Mouse (Mus musculus): Measurements from ENCODE around the gene Olfr776. TPM values are rescaled to one million over a fixed set of nuclear protein-coding genes. Genes with fewer than 3 reads are reported as not detected.
"Not testable (repeated sequence)": the region's sequence is repeated elsewhere in the genome, so short reads cannot be mapped to it uniquely, and the experiment has no call there.

Gene Olfr776
- polyA plus RNA-seq (2015; fragmentation: Nextera tagmentation; extraction: Ambion mirVana), result not detected in 2 replicates

DNA sequence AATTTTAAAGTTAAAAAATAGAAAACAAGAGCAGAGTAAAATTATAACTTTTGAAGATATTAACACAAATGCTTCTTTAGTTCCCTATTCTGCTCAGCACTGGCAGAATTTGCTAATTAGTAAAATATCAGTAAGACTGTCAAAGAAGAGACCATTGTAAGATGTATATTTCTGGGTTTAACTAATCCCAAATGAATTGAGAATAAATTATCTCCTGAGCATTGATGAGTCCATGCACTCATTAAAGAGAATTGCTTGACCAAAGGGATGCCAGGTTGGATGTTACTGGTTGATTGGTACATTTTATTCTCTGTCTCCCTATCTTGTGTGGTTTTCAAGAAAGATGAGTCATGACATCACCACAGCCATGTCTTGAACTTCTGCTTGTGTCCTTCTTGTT lies at the start of gene Olfr776:
TSS of gene Olfr776 (plus strand) at position 301 of the 400 bp plus-strand sequence.
- no peak for ATAC-seq
- Histone ChIP-seq H3K9me3 (replicated peaks) (no peaks in the 10 kb centered on the region), H3K27ac (no peak within 1 kb of the TSS), H3K27me3 (no peaks in the 10 kb centered on the region), H3K4me3 (no peak within 1 kb of the TSS), H3K4me1 (no peaks in the 10 kb centered on the region), H3K36me3 (ENCODE audit: poor library complexity, severe bottlenecking) (no peaks in the 10 kb centered on the region), H3K9ac (no peak within 1 kb of the TSS), H3K4me2 (no peak within 1 kb of the TSS)

DNA sequence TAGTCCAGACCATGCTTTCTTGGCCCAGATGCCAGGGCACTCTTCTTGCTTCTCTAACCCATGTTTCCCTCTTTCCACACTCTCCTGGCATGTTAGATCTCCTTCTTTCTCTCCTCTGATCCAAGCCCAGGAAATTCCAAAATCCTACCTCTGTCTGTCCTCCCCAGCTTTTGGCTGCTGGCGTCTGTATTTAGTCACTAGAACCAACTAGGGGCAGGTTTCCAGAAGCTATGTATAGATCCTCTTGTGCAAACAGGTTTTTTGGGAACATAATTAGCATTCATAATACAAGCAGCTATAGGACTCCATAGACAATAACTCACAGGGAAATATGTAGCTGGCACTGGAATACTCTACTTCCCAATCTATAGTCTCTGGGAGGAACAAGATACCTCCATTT lies 28.2 kb upstream of the Olfr776 start:
- no peak overlapping the region for H3K4me3 ChIP-seq
- H3K9me3 ChIP-seq (replicated peaks), result no peaks in the 10 kb centered on the region
- no peaks in the 10 kb centered on the region for H3K36me3 ChIP-seq (ENCODE audit: poor library complexity, severe bottlenecking)
- no peaks in the 10 kb centered on the region for H3K27me3 ChIP-seq
- no peak overlapping the region for H3K4me2 ChIP-seq
- WGBS, result 83% methylated on average over 1 of the region's 1 CpGs
- ATAC-seq, result no peak
- no peak overlapping the region for H3K9ac ChIP-seq
- no peak overlapping the region for H3K27ac ChIP-seq
- H3K4me1 ChIP-seq, result no peaks in the 10 kb centered on the region

DNA sequence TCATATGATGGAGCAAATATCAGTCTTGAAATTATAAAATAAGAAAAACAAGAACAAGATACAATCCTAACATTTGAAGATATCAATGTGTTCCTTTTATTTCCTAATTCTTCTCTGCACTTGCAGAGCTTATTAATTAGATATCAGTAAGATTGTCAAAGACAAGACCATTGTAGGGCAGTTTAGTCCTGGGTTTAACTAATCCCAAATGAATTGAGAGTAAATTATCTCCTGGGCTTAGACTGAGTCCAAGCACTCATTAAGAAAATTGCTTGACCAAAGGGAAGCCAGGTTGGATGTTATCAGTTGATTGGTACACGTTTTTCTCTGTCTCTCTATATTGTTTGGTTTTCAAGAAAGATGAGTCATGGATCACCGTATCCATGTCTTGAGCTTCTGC lies 23.0 kb upstream of the Olfr776 start, which contains the start of gene Olfr774:
TSS of gene Olfr774 (plus strand) at position 301 of the 400 bp plus-strand sequence.
- Histone ChIP-seq H3K4me2 (no peak within 1 kb of the TSS), H3K36me3 (ENCODE audit: poor library complexity, severe bottlenecking) (no peaks in the 10 kb centered on the region), H3K9me3 (replicated peaks) (no peaks in the 10 kb centered on the region), H3K4me3 (no peak within 1 kb of the TSS), H3K27ac (no peak within 1 kb of the TSS), H3K9ac (no peak within 1 kb of the TSS), H3K27me3 (no peaks in the 10 kb centered on the region), H3K4me1 (no peaks in the 10 kb centered on the region)
- WGBS, result 74% methylated on average over 2 of the region's 2 CpGs
- ATAC-seq, result no peak

DNA sequence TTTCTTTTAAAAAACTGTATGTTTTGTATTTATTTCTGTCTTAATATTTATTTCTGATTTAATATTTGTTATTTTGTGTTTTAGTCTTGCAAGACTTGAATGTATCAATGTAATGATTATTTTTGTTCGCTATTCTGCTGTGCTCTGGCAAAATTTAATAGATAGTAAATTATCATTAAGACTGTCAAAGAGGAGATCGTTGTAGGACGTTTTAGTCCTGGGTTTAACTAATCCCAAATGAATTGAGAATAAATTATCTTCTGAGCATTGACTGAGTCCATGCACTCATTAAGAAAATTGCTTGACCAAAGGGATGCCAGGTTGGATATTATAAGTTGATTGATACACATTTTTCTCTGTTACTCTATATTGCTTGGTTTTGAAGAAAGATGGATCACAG lies 10.8 kb upstream of the Olfr776 start, which contains the start of gene Olfr775:
TSS of gene Olfr775 (plus strand) at position 301 of the 400 bp plus-strand sequence.
- no peak within 1 kb of the TSS for H3K27ac ChIP-seq
- H3K27me3 ChIP-seq, result no peaks in the 10 kb centered on the region
- H3K9ac ChIP-seq, result no peak within 1 kb of the TSS
- no peaks in the 10 kb centered on the region for H3K9me3 ChIP-seq (replicated peaks)
- no peaks in the 10 kb centered on the region for H3K4me1 ChIP-seq
- 80% methylated on average over 3 of the region's 3 CpGs for whole genome bisulfite sequencing
- ATAC-seq, result no peak
- no peak within 1 kb of the TSS for H3K4me2 ChIP-seq
- no peak within 1 kb of the TSS for H3K4me3 ChIP-seq
- H3K36me3 ChIP-seq (ENCODE audit: poor library complexity, severe bottlenecking), result no peaks in the 10 kb centered on the region

DNA sequence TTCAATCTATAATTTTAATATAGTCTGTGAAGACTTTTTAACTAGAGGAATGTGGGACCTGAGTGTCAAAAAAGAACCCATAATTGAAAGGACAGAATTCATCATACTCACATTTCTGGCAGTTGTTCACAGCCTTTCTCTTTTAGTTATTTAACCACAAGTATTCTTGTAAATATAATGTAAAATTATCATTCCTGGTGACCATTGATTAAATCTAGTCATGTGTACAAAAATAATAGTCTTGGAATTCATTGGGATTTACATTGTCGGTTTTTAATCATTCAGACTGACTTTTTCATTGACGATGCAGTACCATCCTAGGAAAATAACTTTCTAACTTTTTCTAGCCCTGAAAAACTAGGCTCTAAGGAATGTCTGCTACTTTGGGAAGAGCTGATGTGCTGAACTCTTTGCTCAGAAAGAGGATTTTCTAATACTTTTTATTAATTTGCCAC lies 12.2 kb downstream of the Olfr776 start, which contains the start of gene Olfr777:
TSS of gene Olfr777 (minus strand) at position 405 of the 455 bp plus-strand sequence.
- ATAC-seq, result no peak
- WGBS, result 91% methylated on average over 2 of the region's 2 CpGs
- H3K27me3 ChIP-seq, result no peaks in the 10 kb centered on the region
- H3K4me1 ChIP-seq, result no peaks in the 10 kb centered on the region
- H3K9me3 ChIP-seq (replicated peaks), result no peaks in the 10 kb centered on the region
- H3K27ac ChIP-seq, result no peak within 1 kb of the TSS
- no peak within 1 kb of the TSS for H3K9ac ChIP-seq
- no peak within 1 kb of the TSS for H3K4me3 ChIP-seq
- no peaks in the 10 kb centered on the region for H3K36me3 ChIP-seq (ENCODE audit: poor library complexity, severe bottlenecking)
- H3K4me2 ChIP-seq, result no peak within 1 kb of the TSS

DNA sequence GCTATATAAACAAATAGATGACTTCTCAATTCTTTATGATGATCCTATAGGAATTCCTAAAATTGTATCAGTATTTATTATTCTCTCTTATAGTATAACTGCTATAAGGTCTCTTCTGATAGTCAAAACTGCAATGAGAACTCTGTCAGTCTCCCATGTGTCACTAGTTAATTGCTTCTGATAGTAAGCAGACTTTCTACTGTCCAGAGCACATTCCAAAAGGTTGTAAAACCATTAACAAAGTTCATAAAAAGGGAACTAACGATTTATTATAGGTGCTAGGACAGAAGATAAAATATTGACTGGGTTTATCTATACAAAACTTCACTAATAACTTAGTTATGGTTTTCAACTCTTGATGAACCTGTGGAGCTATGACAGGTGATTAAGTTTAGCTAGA lies 54.0 kb downstream of the Olfr776 start:
- not testable (repeated sequence) for H3K27me3 ChIP-seq, H3K4me3 ChIP-seq

DNA sequence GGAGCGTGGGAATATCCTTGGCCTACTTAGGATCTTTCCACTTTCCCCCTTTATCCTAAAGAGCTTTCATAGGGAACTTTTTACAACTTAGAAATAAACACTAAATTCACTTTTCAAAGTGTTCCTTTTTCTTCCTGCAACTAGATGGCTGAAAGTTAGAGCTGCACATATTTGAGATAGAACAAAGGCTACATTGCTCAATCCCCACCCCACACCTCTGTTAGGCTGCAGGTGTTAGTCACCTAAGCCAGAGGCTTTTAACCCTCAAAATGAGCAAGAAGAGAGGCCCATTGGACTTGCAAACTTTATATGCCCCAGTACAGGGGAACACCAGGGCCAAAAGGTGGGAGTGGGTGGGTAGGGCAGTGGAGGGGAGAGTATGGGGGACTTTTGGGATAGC lies 54.6 kb downstream of the Olfr776 start:
- H3K4me1 ChIP-seq; ATAC-seq; H3K9me3 ChIP-seq (replicated peaks); H3K4me3 ChIP-seq; H3K27me3 ChIP-seq; H3K36me3 ChIP-seq (ENCODE audit: poor library complexity, severe bottlenecking); H3K4me2 ChIP-seq; H3K9ac ChIP-seq; H3K27ac ChIP-seq: not testable (repeated sequence)
- no CpG with 5 or more reads among the region's 1 CpGs for WGBS

More for the DNA sequence above, 54.0 kb downstream of the Olfr776 start:
- WGBS, result 65% methylated on average over 1 of the region's 1 CpGs
- not testable (repeated sequence) for H3K4me1 ChIP-seq; H3K4me2 ChIP-seq; ATAC-seq; H3K27ac ChIP-seq; H3K36me3 ChIP-seq (ENCODE audit: poor library complexity, severe bottlenecking); H3K9me3 ChIP-seq (replicated peaks); H3K9ac ChIP-seq

Other genes starting within 250 kb of the Olfr776 start
- gene Olfr763, start 248.3 kb upstream of the Olfr776 start, polyA plus RNA-seq (2015; fragmentation: Nextera tagmentation; extraction: Ambion mirVana), result not detected in 2 replicates
- gene Olfr764-ps1, start 219.2 kb upstream of the Olfr776 start, polyA plus RNA-seq (2015; fragmentation: Nextera tagmentation; extraction: Ambion mirVana), result not detected in 2 replicates
- not detected in 2 replicates for gene Olfr765, start 209.1 kb upstream of the Olfr776 start, polyA plus RNA-seq (2015; fragmentation: Nextera tagmentation; extraction: Ambion mirVana)
- not detected in 2 replicates for gene Olfr766-ps1, start 190.2 kb upstream of the Olfr776 start, polyA plus RNA-seq (2015; fragmentation: Nextera tagmentation; extraction: Ambion mirVana)
- gene Olfr767, start 176.2 kb upstream of the Olfr776 start, polyA plus RNA-seq (2015; fragmentation: Nextera tagmentation; extraction: Ambion mirVana), result not detected in 2 replicates
- not detected in 2 replicates for gene Olfr768, start 159.8 kb upstream of the Olfr776 start, polyA plus RNA-seq (2015; fragmentation: Nextera tagmentation; extraction: Ambion mirVana)
- not detected in 2 replicates for gene Olfr769, start 141.3 kb upstream of the Olfr776 start, polyA plus RNA-seq (2015; fragmentation: Nextera tagmentation; extraction: Ambion mirVana)
- gene Olfr770, start 120.1 kb upstream of the Olfr776 start, polyA plus RNA-seq (2015; fragmentation: Nextera tagmentation; extraction: Ambion mirVana), result not detected in 2 replicates
- not detected in 2 replicates for gene Olfr771, start 94.4 kb upstream of the Olfr776 start, polyA plus RNA-seq (2015; fragmentation: Nextera tagmentation; extraction: Ambion mirVana)
- gene Olfr772, start 81.2 kb upstream of the Olfr776 start, polyA plus RNA-seq (2015; fragmentation: Nextera tagmentation; extraction: Ambion mirVana), result not detected in 2 replicates
- not detected in 2 replicates for gene Olfr773, start 71.7 kb upstream of the Olfr776 start, polyA plus RNA-seq (2015; fragmentation: Nextera tagmentation; extraction: Ambion mirVana)
- gene Olfr774, start 22.9 kb upstream of the Olfr776 start, polyA plus RNA-seq (2015; fragmentation: Nextera tagmentation; extraction: Ambion mirVana), result not detected in 2 replicates
- not detected in 2 replicates for gene Olfr775, start 10.7 kb upstream of the Olfr776 start, polyA plus RNA-seq (2015; fragmentation: Nextera tagmentation; extraction: Ambion mirVana)
- not detected in 2 replicates for gene Olfr777, start 12.4 kb downstream of the Olfr776 start, polyA plus RNA-seq (2015; fragmentation: Nextera tagmentation; extraction: Ambion mirVana)
- gene Olfr780, start 59.0 kb downstream of the Olfr776 start, polyA plus RNA-seq (2015; fragmentation: Nextera tagmentation; extraction: Ambion mirVana), result not detected in 2 replicates
- gene Olfr781, start 69.7 kb downstream of the Olfr776 start, polyA plus RNA-seq (2015; fragmentation: Nextera tagmentation; extraction: Ambion mirVana), result not detected in 2 replicates
- gene Olfr782, start 89.7 kb downstream of the Olfr776 start, polyA plus RNA-seq (2015; fragmentation: Nextera tagmentation; extraction: Ambion mirVana), result not detected in 2 replicates
- gene Olfr784, start 125.0 kb downstream of the Olfr776 start, polyA plus RNA-seq (2015; fragmentation: Nextera tagmentation; extraction: Ambion mirVana), result 0.05 and 0.08 TPM in 2 replicates
- gene Olfr785, start 146.3 kb downstream of the Olfr776 start, polyA plus RNA-seq (2015; fragmentation: Nextera tagmentation; extraction: Ambion mirVana), result not detected in 2 replicates
- not detected in 2 replicates for gene Olfr786, start 168.2 kb downstream of the Olfr776 start, polyA plus RNA-seq (2015; fragmentation: Nextera tagmentation; extraction: Ambion mirVana)
- not detected in 2 replicates for gene Olfr787, start 202.7 kb downstream of the Olfr776 start, polyA plus RNA-seq (2015; fragmentation: Nextera tagmentation; extraction: Ambion mirVana)
- not detected in 2 replicates for gene Olfr788, start 211.9 kb downstream of the Olfr776 start, polyA plus RNA-seq (2015; fragmentation: Nextera tagmentation; extraction: Ambion mirVana)
- gene Olfr789, start 225.6 kb downstream of the Olfr776 start, polyA plus RNA-seq (2015; fragmentation: Nextera tagmentation; extraction: Ambion mirVana), result not detected in 2 replicates
- not detected in 2 replicates for gene Olfr790, start 239.4 kb downstream of the Olfr776 start, polyA plus RNA-seq (2015; fragmentation: Nextera tagmentation; extraction: Ambion mirVana)